Mouse (Mus musculus): Measurements from ENCODE around the gene Dcakd. TPM values are rescaled to one million over a fixed set of nuclear protein-coding genes. Genes with fewer than 3 reads are reported as not detected.

The Dcakd gene
- polyA plus RNA-seq, 1 experiment from 2014 or later, result 182 TPM

- 47% methylated on average over 27 of the region's 27 CpGs for WGBS
- peaks cover 18% of the 10 kb centered on the region for H3K4me1 ChIP-seq
- H3K36me3 ChIP-seq (ENCODE audit: poor library complexity, severe bottlenecking), result peaks cover 21% of the 10 kb centered on the region; the same call in 1 of the 2 replicates
- peak overlapping the region; percentile 94 for H3K27ac ChIP-seq
- H3K4me2 ChIP-seq, result peak overlapping the region; percentile 74
- no peak for ATAC-seq
- peak overlapping the region; percentile 92 for H3K9ac ChIP-seq
- H3K4me3 ChIP-seq, result peak overlapping the region; percentile 84
- no peaks in the 10 kb centered on the region for H3K27me3 ChIP-seq
- no peaks in the 10 kb centered on the region for H3K9me3 ChIP-seq (replicated peaks)
Observed at GRCm38 (mm10) chr11:103015881-103016825, 12.0 kb downstream of the Dcakd start.

GRCm38 (mm10) chr11:103011206-103011497 is 17.0 kb downstream of the Dcakd start:
- no peak overlapping the region for H3K27ac ChIP-seq
- no peak overlapping the region for H3K4me2 ChIP-seq
- H3K4me3 ChIP-seq, result no peak overlapping the region
- no peak overlapping the region for H3K9ac ChIP-seq
- H3K4me1 ChIP-seq, result peaks cover 23% of the 10 kb centered on the region
- no peak for ATAC-seq
- WGBS, result 95% methylated on average over 2 of the region's 2 CpGs
- no peaks in the 10 kb centered on the region for H3K9me3 ChIP-seq (replicated peaks)
- no peaks in the 10 kb centered on the region for H3K27me3 ChIP-seq
- peaks cover 34% of the 10 kb centered on the region for H3K36me3 ChIP-seq (ENCODE audit: poor library complexity, severe bottlenecking)

GRCm38 (mm10) chr11:103010454-103011205 is 17.5 kb downstream of the Dcakd start:
- H3K27ac ChIP-seq, result no peak overlapping the region
- no peaks in the 10 kb centered on the region for H3K27me3 ChIP-seq
- no peaks in the 10 kb centered on the region for H3K9me3 ChIP-seq (replicated peaks)
- no peak overlapping the region for H3K4me2 ChIP-seq
- peaks cover 18% of the 10 kb centered on the region for H3K4me1 ChIP-seq
- H3K36me3 ChIP-seq (ENCODE audit: poor library complexity, severe bottlenecking), result peaks cover 34% of the 10 kb centered on the region
- no peak overlapping the region for H3K9ac ChIP-seq
- no peak overlapping the region for H3K4me3 ChIP-seq
- ATAC-seq, result no peak
- 90% methylated on average over 13 of the region's 13 CpGs for WGBS

GRCm38 (mm10) chr11:103009208-103009607 is 18.9 kb downstream of the Dcakd start:
- H3K27ac ChIP-seq, result no peak overlapping the region
- ATAC-seq, result no peak

GRCm38 (mm10) chr11:103008558-103008957 is 19.6 kb downstream of the Dcakd start:
- H3K4me1 ChIP-seq, result peaks cover 6% of the 10 kb centered on the region; the same call in 1 of the 2 replicates
- 87% methylated on average over 7 of the region's 7 CpGs for WGBS
- peaks cover 31% of the 10 kb centered on the region for H3K36me3 ChIP-seq (ENCODE audit: poor library complexity, severe bottlenecking)
- H3K27ac ChIP-seq, result no peak overlapping the region
- no peak overlapping the region for H3K4me3 ChIP-seq
- H3K4me2 ChIP-seq, result no peak overlapping the region
- no peaks in the 10 kb centered on the region for H3K9me3 ChIP-seq (replicated peaks)
- no peaks in the 10 kb centered on the region for H3K27me3 ChIP-seq
- no peak for ATAC-seq
- H3K9ac ChIP-seq, result no peak overlapping the region

More at GRCm38 (mm10) chr11:103009208-103009607, 18.9 kb downstream of the Dcakd start:
- no peak overlapping the region for H3K4me2 ChIP-seq
- no peak overlapping the region for H3K9ac ChIP-seq
- H3K4me1 ChIP-seq, result peaks cover 6% of the 10 kb centered on the region; the same call in 1 of the 2 replicates
- peaks cover 31% of the 10 kb centered on the region for H3K36me3 ChIP-seq (ENCODE audit: poor library complexity, severe bottlenecking)
- no peaks in the 10 kb centered on the region for H3K27me3 ChIP-seq
- H3K9me3 ChIP-seq (replicated peaks), result no peaks in the 10 kb centered on the region
- 86% methylated on average over 8 of the region's 8 CpGs for WGBS
- H3K4me3 ChIP-seq, result no peak overlapping the region

GRCm38 (mm10) chr11:103007001-103007340 is 21.2 kb downstream of the Dcakd start:
- H3K27me3 ChIP-seq, result no peaks in the 10 kb centered on the region
- no peak for ATAC-seq
- no peak overlapping the region for H3K4me2 ChIP-seq
- H3K9ac ChIP-seq, result no peak overlapping the region
- WGBS, result 74% methylated on average over 6 of the region's 6 CpGs
- H3K36me3 ChIP-seq (ENCODE audit: poor library complexity, severe bottlenecking), result peaks cover 24% of the 10 kb centered on the region
- H3K4me3 ChIP-seq, result no peak overlapping the region
- peaks cover 12% of the 10 kb centered on the region for H3K4me1 ChIP-seq
- no peaks in the 10 kb centered on the region for H3K9me3 ChIP-seq (replicated peaks)
- no peak overlapping the region for H3K27ac ChIP-seq

- ATAC-seq, result no peak
- Histone ChIP-seq H3K27me3 (no peaks in the 10 kb centered on the region), H3K36me3 (ENCODE audit: poor library complexity, severe bottlenecking) (peaks cover 24% of the 10 kb centered on the region), H3K4me1 (peaks cover 12% of the 10 kb centered on the region), H3K27ac (no peak overlapping the region), H3K4me3 (no peak overlapping the region), H3K9ac (no peak overlapping the region), H3K9me3 (replicated peaks) (no peaks in the 10 kb centered on the region), H3K4me2 (no peak overlapping the region)
- WGBS, result 93% methylated on average over 7 of the region's 7 CpGs
Observed at GRCm38 (mm10) chr11:103006286-103007000, 21.7 kb downstream of the Dcakd start.

GRCm38 (mm10) chr11:103005254-103005981 is 22.7 kb downstream of the Dcakd start:
- Histone ChIP-seq H3K36me3 (ENCODE audit: poor library complexity, severe bottlenecking) (peaks cover 24% of the 10 kb centered on the region), H3K4me2 (no peak overlapping the region), H3K9me3 (replicated peaks) (no peaks in the 10 kb centered on the region), H3K9ac (no peak overlapping the region), H3K27ac (no peak overlapping the region), H3K4me3 (no peak overlapping the region), H3K4me1 (peaks cover 12% of the 10 kb centered on the region), H3K27me3 (no peaks in the 10 kb centered on the region)
- 91% methylated on average over 11 of the region's 11 CpGs for WGBS
- ATAC-seq, result no peak

GRCm38 (mm10) chr11:103004852-103005251 is 23.3 kb downstream of the Dcakd start:
- Histone ChIP-seq H3K27ac (no peak overlapping the region), H3K4me1 (peaks cover 12% of the 10 kb centered on the region), H3K27me3 (no peaks in the 10 kb centered on the region), H3K9me3 (replicated peaks) (no peaks in the 10 kb centered on the region), H3K4me2 (no peak overlapping the region), H3K4me3 (no peak overlapping the region), H3K9ac (no peak overlapping the region), H3K36me3 (ENCODE audit: poor library complexity, severe bottlenecking) (peaks cover 29% of the 10 kb centered on the region)
- no peak for ATAC-seq
- WGBS, result 95% methylated on average over 1 of the region's 1 CpGs

GRCm38 (mm10) chr11:103003210-103003609 is 24.9 kb downstream of the Dcakd start:
- WGBS, result 52% methylated on average over 5 of the region's 5 CpGs
- Histone ChIP-seq H3K36me3 (ENCODE audit: poor library complexity, severe bottlenecking) (peaks cover 43% of the 10 kb centered on the region), H3K4me2 (no peak overlapping the region), H3K27me3 (no peaks in the 10 kb centered on the region), H3K4me1 (peaks cover 18% of the 10 kb centered on the region), H3K9me3 (replicated peaks) (no peaks in the 10 kb centered on the region), H3K27ac (peak overlapping the region; percentile 14; the same call in 1 of the 2 replicates), H3K4me3 (no peak overlapping the region), H3K9ac (no peak overlapping the region)
- no peak for ATAC-seq

GRCm38 (mm10) chr11:103001063-103001462 is 27.1 kb downstream of the Dcakd start:
- H3K36me3 ChIP-seq (ENCODE audit: poor library complexity, severe bottlenecking), result peaks cover 54% of the 10 kb centered on the region
- H3K4me1 ChIP-seq, result peaks cover 12% of the 10 kb centered on the region; the same call in 1 of the 2 replicates
- no peaks in the 10 kb centered on the region for H3K27me3 ChIP-seq
- 87% methylated on average over 5 of the region's 5 CpGs for WGBS
- no peak for ATAC-seq
- no peak overlapping the region for H3K9ac ChIP-seq
- H3K27ac ChIP-seq, result no peak overlapping the region
- H3K4me2 ChIP-seq, result no peak overlapping the region
- H3K4me3 ChIP-seq, result no peak overlapping the region
- H3K9me3 ChIP-seq (replicated peaks), result no peaks in the 10 kb centered on the region
